Mouse (Mus musculus) G1E-ER4 (cell line): Measurements from ENCODE around the gene 4930503E14Rik. TPM values are rescaled to one million over a fixed set of nuclear protein-coding genes. Genes with fewer than 3 reads are reported as not detected.
"Not testable (repeated sequence)": the region's sequence is repeated elsewhere in the genome, so short reads cannot be mapped to it uniquely, and the experiment has no call there.

Experiments
- GATA1 ChIP-seq: IDR thresholded peaks from one replicate; pipeline ENCODE4 v1.8.0; 2012; ENCODE audit warnings: low read length, inconsistent platforms
- polyA plus RNA-seq: library from polyadenylated mRNA; stranded (reverse); fragments of >175 nt; gene quantifications from 2 replicates; pipeline ENCODE4 v1.2.3, GENCODE M21; 2012

The 4930503E14Rik gene
- polyA plus RNA-seq: 0.18 TPM in 1 of 2 replicates, not detected in the other

- not testable (repeated sequence) for TF ChIP-seq GATA1
These were observed at the start of gene 4930503E14Rik for GRCm38 (mm10) chr14:44213154-44213553. TSS of gene 4930503E14Rik (minus strand) at chr14:44213254.

DNA sequence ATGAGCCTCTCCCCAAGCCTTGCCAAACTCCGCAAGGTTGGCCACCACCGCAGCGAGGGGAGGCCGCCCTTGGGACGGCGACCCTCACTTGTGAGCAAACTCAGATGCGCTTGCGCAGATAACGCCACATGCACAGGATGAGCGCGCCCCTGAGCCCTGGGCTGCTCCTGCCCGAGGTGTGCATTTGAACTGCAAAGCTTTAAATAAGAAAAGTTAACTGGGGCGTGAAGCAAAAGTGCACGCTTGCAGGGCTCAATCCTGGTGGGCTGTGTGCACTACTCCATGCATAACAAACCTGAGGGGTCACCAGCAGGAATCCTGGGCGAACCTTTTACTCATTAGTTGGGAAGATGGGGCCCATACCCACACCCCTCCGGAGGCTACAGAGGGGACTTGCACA, 35.0 kb upstream of the 4930503E14Rik start:
- no peak for TF ChIP-seq GATA1

- not testable (repeated sequence) for TF ChIP-seq GATA1
These were observed 15.7 kb downstream of the 4930503E14Rik start, which contains the start of gene Gm8212 for GRCm38 (mm10) chr14:44197361-44197760. TSS of gene Gm8212 (plus strand) at chr14:44197661.

GRCm38 (mm10) chr14:44123551-44123950, 89.5 kb downstream of the 4930503E14Rik start, which contains the start of gene Gm3327:
TSS of gene Gm3327 (plus strand) at chr14:44123851.
- not testable (repeated sequence) for TF ChIP-seq GATA1

Other genes starting within 250 kb of the 4930503E14Rik start
- gene Ang6, start 211.0 kb downstream of the 4930503E14Rik start, polyA plus RNA-seq: not detected in 2 replicates
- gene Ear2, start 110.6 kb downstream of the 4930503E14Rik start, polyA plus RNA-seq: not detected in 2 replicates
- gene Gm3327, start 89.4 kb downstream of the 4930503E14Rik start, polyA plus RNA-seq: not detected in 2 replicates
- gene Gm8212, start 15.6 kb downstream of the 4930503E14Rik start, polyA plus RNA-seq: not detected in 2 replicates
- not detected in 2 replicates for gene Gm8220, start 72.3 kb upstream of the 4930503E14Rik start, polyA plus RNA-seq
- gene Gm5930, start 125.3 kb upstream of the 4930503E14Rik start, polyA plus RNA-seq: 0.05 TPM in 1 of 2 replicates, not detected in the other
- gene Gm8229, start 152.1 kb upstream of the 4930503E14Rik start, polyA plus RNA-seq: not detected in 2 replicates
- not detected in 2 replicates for gene Gm3371, start 197.4 kb upstream of the 4930503E14Rik start, polyA plus RNA-seq
- gene Gm8232, start 220.4 kb upstream of the 4930503E14Rik start, polyA plus RNA-seq: not detected in 2 replicates